In genomic region chr11:59743712-59744111, GRCm38 (mm10) we compare ENCODE assay signal across 15 mouse cellular contexts. TPM values are rescaled to one million over a fixed set of nuclear protein-coding genes. Genes with fewer than 3 reads are reported as not detected.
"Had no signal": no experiment of that assay in that cellular context is flagged by ENCODE, and none has a peak within 500 bp of the region (broad histone marks: within the 10 kb centered on the region; RNA-seq: fewer than 3 reads in every experiment).

No protein-coding gene starts in this region.

- H3K27me3 ChIP-seq: liver, embryonic 13.5 days had no signal

- H3K27ac ChIP-seq: kidney, postnatal 0 days; liver, embryonic 13.5 days; stomach, postnatal 0 days had no signal

- H3K9ac ChIP-seq: liver, embryonic 13.5 days had no signal

- DNase-seq: kidney, adult 2 months; kidney, postnatal 25 days; liver, embryonic 13.5 days; lung, adult 2 months; lung, postnatal 14 days; lung, postnatal 4 days; midbrain, embryonic 14.5 days; right cerebral cortex, adult 18-20 months; right cerebral cortex, postnatal 14 days; right cerebral cortex, postnatal 4 days; thymus, postnatal 36 days had no signal

- H3K4me3 ChIP-seq: liver, embryonic 13.5 days had no signal

- H3K9me3 ChIP-seq: liver, embryonic 13.5 days had no signal

- H3K4me2 ChIP-seq: liver, embryonic 13.5 days had no signal

- ATAC-seq: intestine, embryonic 16.5 days had no signal

RNA-seq across cellular contexts. Expression of gene Pld6, which starts 43.7 kb away (rescaled TPM):
- total RNA-seq: megakaryocyte, adult 5-6 weeks had no signal
